Mouse (Mus musculus) myocyte (in vitro differentiated cells): Measurements from ENCODE around the gene Hba-a1. TPM values are rescaled to one million over a fixed set of nuclear protein-coding genes. Genes with fewer than 3 reads are reported as not detected.
"Not testable (repeated sequence)": the region's sequence is repeated elsewhere in the genome, so short reads cannot be mapped to it uniquely, and the experiment has no call there.

Source experiments
- H3K27me3 ChIP-seq: one replicate; pipeline ENCODE4 v1.6.1; 2011; ENCODE audit not compliant: control insufficient read depth, insufficient read depth, insufficient read length
- H3K36me3 ChIP-seq: one replicate; pipeline ENCODE4 v1.6.1; 2011; ENCODE audit not compliant: control insufficient read depth, insufficient read depth
- H3K4me2 ChIP-seq: one replicate; pipeline ENCODE4 v1.6.1; 2011; ENCODE audit warnings: low read depth, control low read depth
- H3K4me3 ChIP-seq: one replicate; pipeline ENCODE4 v1.5.1; 2011; ENCODE audit warnings: mild to moderate bottlenecking, control low read depth, moderate library complexity
- H3K79me2 ChIP-seq: one replicate; pipeline ENCODE4 v1.6.1; 2011; ENCODE audit not compliant: control insufficient read depth, insufficient read depth
- H3ac ChIP-seq: one replicate; pipeline ENCODE4 v1.6.1; 2011; ENCODE audit not compliant: control insufficient read depth, insufficient read length
- CEBPB ChIP-seq: IDR thresholded peaks from 2 replicates; pipeline ENCODE4 v1.6.1; 2011; ENCODE audit warnings: mild to moderate bottlenecking, moderate library complexity; ENCODE audit not compliant: poor library complexity, insufficient read depth, severe bottlenecking
- E2F4 ChIP-seq: IDR thresholded peaks from one replicate; pipeline ENCODE4 v1.6.1; 2011; ENCODE audit warnings: mild to moderate bottlenecking, control low read depth, moderate library complexity; ENCODE audit not compliant: insufficient read depth
- MAX ChIP-seq: IDR thresholded peaks from one replicate; pipeline ENCODE4 v1.6.1; 2011; ENCODE audit warnings: low read depth, mild to moderate bottlenecking, control low read depth
- MYOD1 ChIP-seq, 3 experiments: IDR thresholded peaks; one replicate each; pipeline ENCODE4 v1.6.1; 2011; ENCODE audit warnings: control low read depth in 2 of 3, low read depth in 2 of 3, mild to moderate bottlenecking in 2 of 3, moderate library complexity in 1 of 3; ENCODE audit not compliant: insufficient read length in 2 of 3, control insufficient read depth in 1 of 3
- MYOG ChIP-seq, 3 experiments: IDR thresholded peaks; one replicate each; pipeline ENCODE4 v1.6.1; 2011; ENCODE audit warnings: control low read depth in 2 of 3, low read depth in 2 of 3, mild to moderate bottlenecking in 2 of 3; ENCODE audit not compliant: insufficient read length in 2 of 3, control insufficient read depth in 1 of 3, insufficient read depth in 1 of 3
- POLR2A ChIP-seq: IDR thresholded peaks from one replicate; pipeline ENCODE4 v1.6.1; 2011; ENCODE audit warnings: low read depth, mild to moderate bottlenecking, control low read depth, moderate library complexity; ENCODE audit not compliant: insufficient read length
- POLR2AphosphoS2 ChIP-seq: IDR thresholded peaks from one replicate; pipeline ENCODE4 v1.6.1; 2011; ENCODE audit warnings: low read depth, control low read depth; ENCODE audit not compliant: insufficient read length
- REST ChIP-seq: IDR thresholded peaks from one replicate; pipeline ENCODE4 v1.6.1; 2011; ENCODE audit warnings: mild to moderate bottlenecking, control low read depth, moderate library complexity; ENCODE audit not compliant: insufficient read depth, insufficient read length
- SRF ChIP-seq: IDR thresholded peaks from one replicate; pipeline ENCODE4 v1.6.1; 2011; ENCODE audit warnings: low read depth; ENCODE audit not compliant: control insufficient read depth, insufficient read length
- TCF12 ChIP-seq: IDR thresholded peaks from one replicate; pipeline ENCODE4 v1.6.1; 2011; ENCODE audit warnings: mild to moderate bottlenecking, control low read depth; ENCODE audit not compliant: poor library complexity, insufficient read depth, severe bottlenecking
- TCF3 ChIP-seq: IDR thresholded peaks from one replicate; pipeline ENCODE4 v1.6.1; 2011; ENCODE audit warnings: low read depth, control low read depth; ENCODE audit not compliant: insufficient read length
- USF1 ChIP-seq: IDR thresholded peaks from one replicate; pipeline ENCODE4 v1.6.1; 2011; ENCODE audit warnings: low read depth, mild to moderate bottlenecking, control low read depth, moderate library complexity
- polyA plus RNA-seq: library from polyadenylated mRNA; unstranded; fragments of >200 nt; fragmentation: generic; extraction: Trizol; gene quantifications from one replicate; pipeline ENCODE4 v1.2.1, GENCODE M21; 2012; ENCODE audit warnings: missing spikeins

Gene Hba-a1
- polyA plus RNA-seq, 1 experiment, result 12.3 TPM

DNA sequence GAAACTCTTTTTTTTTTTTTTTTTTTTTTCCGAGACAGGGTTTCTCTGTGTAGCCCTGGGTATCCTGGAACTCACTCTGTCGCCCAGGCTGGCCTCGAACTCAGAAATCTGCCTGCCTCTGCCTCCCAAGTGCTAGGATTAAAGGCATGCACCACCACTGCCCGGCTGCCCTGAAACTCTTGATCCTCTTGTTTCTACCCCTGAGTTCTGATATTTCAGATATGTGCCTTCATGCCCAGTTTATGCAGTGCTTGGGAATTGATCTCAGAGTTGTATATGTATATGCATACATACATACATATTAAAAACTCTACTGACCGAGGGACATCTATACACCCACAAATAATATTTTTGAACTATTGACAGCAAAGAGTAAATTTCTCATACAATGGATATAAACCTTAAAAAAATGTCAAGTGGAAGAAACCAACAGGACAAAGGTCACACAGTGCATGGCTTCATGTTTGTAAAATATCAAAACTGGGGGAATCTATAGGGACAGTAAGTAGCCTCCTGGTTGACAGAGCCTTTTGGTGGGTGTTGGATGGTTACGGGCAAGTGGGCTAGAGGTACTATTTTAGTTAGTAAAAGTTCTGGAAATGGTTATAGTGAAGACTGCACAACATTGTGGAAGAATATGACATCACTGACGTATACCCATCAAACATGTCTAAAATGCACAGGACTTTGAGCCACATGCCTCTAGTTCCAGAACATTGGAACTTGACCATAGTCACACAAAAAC is 1.9 kb downstream of the Hba-a1 start:
- TF ChIP-seq MYOD1 (IDR thresholded peaks at IDR 0.05; ENCODE audit: control insufficient read depth in 1 of 3, insufficient read length in 2 of 3, low read depth in 2 of 3) (no peak), POLR2AphosphoS2 (no peak), MYOG (IDR thresholded peaks at IDR 0.05; ENCODE audit: control insufficient read depth in 1 of 3, insufficient read depth in 1 of 3, insufficient read length in 2 of 3, low read depth in 2 of 3) (no peak), SRF (no peak), POLR2A (no peak), E2F4 (no peak), MAX (no peak), TCF3 (no peak), REST (no peak), TCF12 (no peak), USF1 (no peak), CEBPB (no peak)
- Histone ChIP-seq H3K27me3 (peaks cover 5% of the 10 kb centered on the region), H3K79me2 (no peaks in the 10 kb centered on the region), H3K4me2 (no peak overlapping the region), H3K4me3 (no peak overlapping the region), H3K36me3 (no peaks in the 10 kb centered on the region), H3ac (no peak overlapping the region)

GRCm38 (mm10) chr11:32285887-32286286 is 2.6 kb downstream of the Hba-a1 start:
- H3K4me3 ChIP-seq, H3K4me2 ChIP-seq, H3ac ChIP-seq, H3K27me3 ChIP-seq, H3K79me2 ChIP-seq, H3K36me3 ChIP-seq: not testable (repeated sequence)

- not testable (repeated sequence) for H3K27me3 ChIP-seq, H3ac ChIP-seq, H3K79me2 ChIP-seq, H3K4me3 ChIP-seq, H3K36me3 ChIP-seq
- peak within 1 kb of the TSS; percentile 32 for H3K4me2 ChIP-seq
These were observed 3.6 kb downstream of the Hba-a1 start, which contains the start of gene Hbq1b for GRCm38 (mm10) chr11:32286695-32287492. Gene Hbq1b (plus strand): TSS chr11:32286965.

GRCm38 (mm10) chr11:32287493-32287825 is 4.1 kb downstream of the Hba-a1 start:
- peak; percentile 2 for TF ChIP-seq USF1
- TF ChIP-seq POLR2AphosphoS2, result no peak
- no peak overlapping the region for H3K4me3 ChIP-seq
- no peak overlapping the region for H3K4me2 ChIP-seq
- H3K27me3 ChIP-seq, result no peaks in the 10 kb centered on the region
- no peaks in the 10 kb centered on the region for H3K79me2 ChIP-seq
- no peaks in the 10 kb centered on the region for H3K36me3 ChIP-seq
- H3ac ChIP-seq, result no peak overlapping the region

DNA sequence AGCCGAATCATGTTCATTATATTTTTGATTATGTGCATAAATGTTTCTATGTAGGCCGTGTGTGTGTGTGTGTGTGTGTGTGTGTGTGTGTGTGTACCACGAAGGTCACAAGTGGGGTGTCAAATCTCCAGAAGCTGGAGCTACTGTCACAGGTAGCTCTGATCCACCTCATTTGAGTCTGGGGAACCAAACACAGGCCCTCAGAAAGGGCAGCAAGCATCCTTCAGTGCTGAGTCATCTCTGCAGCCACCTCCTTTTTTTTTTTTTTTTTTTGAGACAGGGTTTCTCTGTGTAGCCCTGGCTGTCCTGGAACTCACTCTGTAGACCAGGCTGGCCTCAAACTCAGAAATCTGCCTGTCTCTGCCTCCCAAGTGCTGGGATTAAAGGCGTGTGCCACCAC is 9.5 kb downstream of the Hba-a1 start:
- H3K79me2 ChIP-seq, H3K36me3 ChIP-seq, H3K4me3 ChIP-seq, H3K27me3 ChIP-seq, H3ac ChIP-seq, H3K4me2 ChIP-seq: not testable (repeated sequence)

- H3K27me3 ChIP-seq, H3K4me2 ChIP-seq, H3K36me3 ChIP-seq, H3K4me3 ChIP-seq, H3K79me2 ChIP-seq, H3ac ChIP-seq: not testable (repeated sequence)
These were observed 10.2 kb downstream of the Hba-a1 start for GRCm38 (mm10) chr11:32293479-32293878.

DNA sequence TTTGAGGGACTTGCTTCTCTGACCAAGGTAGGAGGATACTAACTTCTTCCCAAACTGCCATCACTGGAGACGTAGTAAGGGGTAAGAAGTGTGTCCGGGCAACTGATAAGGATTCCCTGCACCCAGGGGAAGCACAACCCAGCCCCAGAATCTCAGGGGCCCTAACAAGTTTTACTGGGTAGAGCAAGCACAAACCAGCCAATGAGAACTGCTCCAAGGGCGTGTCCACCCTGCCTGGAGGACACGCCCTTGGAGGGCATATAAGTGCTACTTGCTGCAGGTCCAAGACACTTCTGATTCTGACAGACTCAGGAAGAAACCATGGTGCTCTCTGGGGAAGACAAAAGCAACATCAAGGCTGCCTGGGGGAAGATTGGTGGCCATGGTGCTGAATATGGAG is 12.9 kb downstream of the Hba-a1 start, which contains the start of gene Hba-a2:
TSS of gene Hba-a2 (plus strand) at position 287 of the 400 bp plus-strand sequence.
- H3K36me3 ChIP-seq, H3K79me2 ChIP-seq, H3ac ChIP-seq, H3K27me3 ChIP-seq, H3K4me2 ChIP-seq, H3K4me3 ChIP-seq: not testable (repeated sequence)

DNA sequence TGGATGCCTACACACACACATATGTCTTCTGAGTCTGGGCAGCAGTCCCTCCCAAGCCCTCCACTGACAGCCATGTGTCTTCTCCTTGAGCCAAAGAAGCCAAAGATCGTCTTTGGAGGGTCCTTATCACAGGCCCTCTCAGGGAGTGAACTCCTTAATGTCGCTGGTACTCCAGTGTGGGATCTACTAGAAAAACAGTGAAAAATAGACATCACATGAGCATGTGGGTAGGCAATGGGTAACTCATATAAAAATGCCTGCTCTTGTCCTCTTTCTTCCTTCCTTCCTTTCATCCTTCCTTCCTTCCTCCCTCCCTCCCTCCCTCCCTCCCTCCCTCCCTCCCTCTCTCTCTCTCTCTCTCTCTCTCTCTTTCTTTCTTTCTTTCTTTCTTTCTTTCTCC is 14.1 kb downstream of the Hba-a1 start:
- H3K36me3 ChIP-seq, H3K4me3 ChIP-seq, H3K27me3 ChIP-seq, H3K4me2 ChIP-seq, H3ac ChIP-seq, H3K79me2 ChIP-seq: not testable (repeated sequence)
